Mouse (Mus musculus) liver, embryonic 14.5 days (tissue): Measurements from ENCODE around the gene Samsn1. TPM values are rescaled to one million over a fixed set of nuclear protein-coding genes. Genes with fewer than 3 reads are reported as not detected.

Experiments
- ATAC-seq: fragments of 200-750 bp; cut with Nextera tagmentation; 2 replicates; pipeline ENCODE4 v1.8.0; 2017; ENCODE audit warnings: moderate number of reproducible peaks, mild to moderate bottlenecking, moderate library complexity; ENCODE audit not compliant: insufficient read depth
- DNase-seq, 3 experiments: peaks; one replicate each; pipeline ENCODE4 v3.0.0-alpha.2; 2012 to 2013; ENCODE audit warnings: low read depth in 3 of 3, low spot score in 3 of 3
- H3K27ac ChIP-seq: fragments of 300-500 bp; sonication (generic); 2 replicates; pipeline ENCODE4 v1.5.1; 2014; ENCODE audit warnings: moderate library complexity, mild to moderate bottlenecking, control low read depth, inconsistent platforms
- H3K27me3 ChIP-seq: fragments of 300-500 bp; sonication (generic); 2 replicates; pipeline ENCODE4 v1.6.1; 2014; ENCODE audit warnings: mild to moderate bottlenecking, low read length, moderate library complexity; ENCODE audit not compliant: control insufficient read depth, insufficient read depth
- H3K36me3 ChIP-seq: fragments of 300-500 bp; sonication (generic); replicated peaks from 2 replicates; pipeline ENCODE4 v1.6.1; 2014; ENCODE audit warnings: low read depth; ENCODE audit not compliant: control insufficient read depth, insufficient read depth
- H3K4me1 ChIP-seq, 2 experiments: fragments of 200-500 bp in 1 of 2; fragments of 300-500 bp in 1 of 2; sonication (generic) in 1 of 2; replicated peaks; 2 replicates each; pipeline ENCODE4 v1.6.1; 2012 to 2014; ENCODE audit warnings: antibody characterized with exemption in 1 of 2, inconsistent platforms in 1 of 2, low read length in 1 of 2; ENCODE audit not compliant: control insufficient read depth in 2 of 2, insufficient read depth in 2 of 2
- H3K4me2 ChIP-seq: fragments of 300-500 bp; sonication (generic); 2 replicates; pipeline ENCODE4 v1.6.1; 2014; ENCODE audit warnings: low read depth, mild to moderate bottlenecking, control low read depth, moderate library complexity
- H3K4me3 ChIP-seq, 2 experiments: fragments of 200-500 bp in 1 of 2; fragments of 300-500 bp in 1 of 2; sonication (generic) in 1 of 2; 2 replicates each; pipeline ENCODE4 v1.5.1; 2012 to 2014; ENCODE audit warnings: low read depth in 2 of 2, low read length in 2 of 2, mild to moderate bottlenecking in 2 of 2, control low read depth in 1 of 2, inconsistent platforms in 1 of 2, moderate library complexity in 1 of 2; ENCODE audit not compliant: insufficient read depth in 1 of 2
- H3K9ac ChIP-seq: fragments of 300-500 bp; sonication (generic); replicated peaks from 2 replicates; pipeline ENCODE4 v1.6.1; 2014; ENCODE audit warnings: mild to moderate bottlenecking, control low read depth, moderate library complexity
- H3K9me3 ChIP-seq: fragments of 300-500 bp; sonication (generic); 2 replicates; pipeline ENCODE4 v1.6.1; 2016; ENCODE audit warnings: low read length, mixed read lengths; ENCODE audit not compliant: control insufficient read depth
- CTCF ChIP-seq: IDR thresholded peaks from 2 replicates; pipeline ENCODE4 v1.5.1; 2016; ENCODE audit warnings: antibody characterized with exemption, low read depth, control low read depth
- EP300 ChIP-seq: IDR thresholded peaks from 2 replicates; pipeline ENCODE4 v1.6.1; 2016; ENCODE audit warnings: antibody characterized with exemption, low read depth
- WGBS: fragments of 180-500 bp; shearing (Covaris S2); extraction: QIAGEN DNeasy Blood & Tissue Kit; methylation state at CpG from one replicate; pipeline ENCODE4 v1.1.7; 2014; ENCODE audit not compliant: insufficient replicate concordance; 5-methylcytosine and 5-hydroxymethylcytosine counted together
- polyA plus RNA-seq, 2 experiments: library from polyadenylated mRNA; depleted of rRNA in 1 of 2; stranded (reverse) in 1 of 2; unstranded in 1 of 2; fragments of >200 nt; fragmentation: Nextera tagmentation in 1 of 2; extraction: Ambion mirVana in 1 of 2; gene quantifications; 2 replicates each; pipeline versions ENCODE4 v1.2.1 to v1.2.3; 2012 to 2014

Samsn1 gene
- polyA plus RNA-seq, 2 experiments = 7.3 to 11.8 TPM

DNA sequence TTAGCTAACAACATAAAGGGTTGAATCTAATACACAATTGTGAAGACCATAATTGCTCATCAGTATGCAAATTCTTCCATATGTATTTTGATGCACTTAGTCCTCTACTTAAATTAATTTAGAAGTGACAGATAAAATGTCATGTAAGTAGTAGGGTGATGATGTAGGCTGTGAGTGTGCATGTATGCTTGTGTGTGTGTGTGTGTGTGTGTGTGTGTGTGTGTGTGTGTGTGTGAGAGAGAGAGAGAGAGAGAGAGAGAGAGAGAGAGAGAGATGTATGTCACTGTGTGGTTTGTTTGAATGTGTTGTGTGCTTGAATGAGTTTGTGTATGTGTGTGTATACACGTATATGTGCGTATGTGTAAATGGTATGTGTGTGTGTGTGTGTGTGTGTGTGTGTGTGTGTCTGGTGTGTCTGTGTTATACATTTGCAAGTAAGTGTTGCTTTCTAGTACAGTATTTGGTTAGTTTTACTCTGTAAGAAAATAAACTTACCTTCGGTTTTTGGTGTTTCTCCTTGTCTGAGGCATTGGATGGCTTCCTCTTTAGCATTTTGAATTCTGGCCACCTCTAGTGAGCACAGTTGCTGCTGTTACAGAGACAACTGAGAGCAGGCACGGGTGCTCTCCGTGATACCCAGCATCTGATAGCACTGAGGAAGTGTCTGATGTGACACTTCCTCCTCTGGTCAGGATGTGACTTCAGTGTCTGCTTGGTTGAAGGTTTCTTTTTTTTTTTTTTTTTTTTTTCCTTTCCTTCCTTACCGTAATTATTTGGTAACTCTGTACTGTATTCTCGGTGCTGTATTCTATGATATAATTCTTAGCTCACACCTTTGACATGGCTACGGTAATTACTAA is 113.2 kb downstream of the Samsn1 start:
- H3K9ac ChIP-seq = peak overlapping the region; percentile 53
- peak overlapping the region; percentile 68 for H3K27ac ChIP-seq
- H3K4me2 ChIP-seq = peak overlapping the region; percentile 60
- ATAC-seq = peak; percentile 95
- H3K4me3 ChIP-seq = peak overlapping the region; percentile 44 to 47
- 9% methylated on average over 8 of the region's 8 CpGs for WGBS
- TF ChIP-seq CTCF (no peak), EP300 (no peak; the same call in 1 of the 2 replicates)
- H3K27me3 ChIP-seq = no peaks in the 10 kb centered on the region
- peak; percentile 57 to 68 (median 65) for DNase-seq
- H3K36me3 ChIP-seq = no peaks in the 10 kb centered on the region
- H3K4me1 ChIP-seq = peaks cover 0 to 2% of the 10 kb centered on the region in 2 experiments; a peak in 1 of 4 replicates
- H3K9me3 ChIP-seq = no peaks in the 10 kb centered on the region

GRCm38 (mm10) chr16:75906790-75907189 is 115.3 kb downstream of the Samsn1 start:
- DNase-seq (no peak), ATAC-seq (no peak)
- Histone ChIP-seq H3K36me3 (no peaks in the 10 kb centered on the region), H3K9me3 (no peaks in the 10 kb centered on the region), H3K4me1 (peaks cover 0 to 3% of the 10 kb centered on the region in 2 experiments; a peak in 1 of 4 replicates), H3K27me3 (no peaks in the 10 kb centered on the region), H3K9ac (no peak overlapping the region), H3K4me3 (no peak overlapping the region), H3K27ac (no peak overlapping the region), H3K4me2 (peak overlapping the region; percentile 25)
- TF ChIP-seq CTCF (no peak), EP300 (no peak)
- WGBS = 23% methylated on average over 2 of the region's 2 CpGs

GRCm38 (mm10) chr16:75906260-75906659 is 115.8 kb downstream of the Samsn1 start:
- Histone ChIP-seq H3K9me3 (no peaks in the 10 kb centered on the region), H3K9ac (no peak overlapping the region), H3K27ac (no peak overlapping the region), H3K4me3 (no peak overlapping the region), H3K4me1 (peaks cover 0 to 3% of the 10 kb centered on the region in 2 experiments; a peak in 1 of 4 replicates), H3K4me2 (peak overlapping the region; percentile 25; the same call in 1 of the 2 replicates), H3K36me3 (no peaks in the 10 kb centered on the region), H3K27me3 (no peaks in the 10 kb centered on the region)
- no peak for TF ChIP-seq CTCF
- no peak for TF ChIP-seq EP300
- WGBS = 86% methylated on average over 1 of the region's 1 CpGs
- no peak for DNase-seq
- no peak for ATAC-seq

DNA sequence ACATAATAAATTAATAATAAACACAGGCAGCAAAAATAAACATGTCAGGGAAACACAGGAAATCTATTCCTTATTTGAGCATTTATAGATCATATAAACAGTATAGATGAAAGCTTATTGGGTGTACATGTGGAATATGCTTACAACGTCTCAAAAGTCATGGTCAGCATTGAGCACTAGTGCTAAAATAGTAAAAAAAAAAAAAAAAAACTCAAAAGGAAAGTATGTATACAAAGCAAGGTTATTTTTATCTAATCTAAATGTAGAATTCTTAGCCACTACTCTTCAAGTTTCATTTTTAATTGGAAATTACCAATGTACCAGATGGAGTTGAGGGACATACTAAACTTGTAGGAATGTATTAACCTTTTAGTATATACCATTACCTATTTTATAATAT is 116.8 kb downstream of the Samsn1 start:
- no peaks in the 10 kb centered on the region for H3K36me3 ChIP-seq
- no peak overlapping the region for H3K9ac ChIP-seq
- WGBS = 61% methylated on average over 1 of the region's 1 CpGs
- TF ChIP-seq EP300 = no peak
- no peak for TF ChIP-seq CTCF
- H3K4me2 ChIP-seq = no peak overlapping the region
- no peak overlapping the region for H3K4me3 ChIP-seq
- no peak for ATAC-seq
- H3K27me3 ChIP-seq = no peaks in the 10 kb centered on the region
- no peak for DNase-seq
- no peak overlapping the region for H3K27ac ChIP-seq
- H3K4me1 ChIP-seq = peaks cover 0 to 5% of the 10 kb centered on the region in 2 experiments; a peak in 1 of 4 replicates
- no peaks in the 10 kb centered on the region for H3K9me3 ChIP-seq

GRCm38 (mm10) chr16:75904072-75904471 is 118.0 kb downstream of the Samsn1 start:
- Histone ChIP-seq H3K4me3 (no peak overlapping the region), H3K9me3 (no peaks in the 10 kb centered on the region), H3K9ac (no peak overlapping the region), H3K27me3 (no peaks in the 10 kb centered on the region), H3K4me2 (no peak overlapping the region), H3K27ac (no peak overlapping the region), H3K36me3 (no peaks in the 10 kb centered on the region), H3K4me1 (peaks cover 0 to 5% of the 10 kb centered on the region in 2 experiments; a peak in 1 of 4 replicates)
- no peak for ATAC-seq
- TF ChIP-seq CTCF (no peak), EP300 (no peak)
- DNase-seq = no peak
- WGBS = 94% methylated on average over 4 of the region's 4 CpGs
